Mouse (Mus musculus): ENCODE results near the gene Pphln1. TPM values are rescaled to one million over a fixed set of nuclear protein-coding genes. Genes with fewer than 3 reads are reported as not detected.
"Not testable (repeated sequence)": the region's sequence is repeated elsewhere in the genome, so short reads cannot be mapped to it uniquely, and the experiment has no call there.

The Pphln1 gene
- total RNA-seq (2014; rRNA removed) (24.8 and 32.3 TPM in 2 replicates), polyA plus RNA-seq (2015; fragmentation: Nextera tagmentation; extraction: Ambion mirVana) (30.8 and 37.9 TPM in 2 replicates)

DNA sequence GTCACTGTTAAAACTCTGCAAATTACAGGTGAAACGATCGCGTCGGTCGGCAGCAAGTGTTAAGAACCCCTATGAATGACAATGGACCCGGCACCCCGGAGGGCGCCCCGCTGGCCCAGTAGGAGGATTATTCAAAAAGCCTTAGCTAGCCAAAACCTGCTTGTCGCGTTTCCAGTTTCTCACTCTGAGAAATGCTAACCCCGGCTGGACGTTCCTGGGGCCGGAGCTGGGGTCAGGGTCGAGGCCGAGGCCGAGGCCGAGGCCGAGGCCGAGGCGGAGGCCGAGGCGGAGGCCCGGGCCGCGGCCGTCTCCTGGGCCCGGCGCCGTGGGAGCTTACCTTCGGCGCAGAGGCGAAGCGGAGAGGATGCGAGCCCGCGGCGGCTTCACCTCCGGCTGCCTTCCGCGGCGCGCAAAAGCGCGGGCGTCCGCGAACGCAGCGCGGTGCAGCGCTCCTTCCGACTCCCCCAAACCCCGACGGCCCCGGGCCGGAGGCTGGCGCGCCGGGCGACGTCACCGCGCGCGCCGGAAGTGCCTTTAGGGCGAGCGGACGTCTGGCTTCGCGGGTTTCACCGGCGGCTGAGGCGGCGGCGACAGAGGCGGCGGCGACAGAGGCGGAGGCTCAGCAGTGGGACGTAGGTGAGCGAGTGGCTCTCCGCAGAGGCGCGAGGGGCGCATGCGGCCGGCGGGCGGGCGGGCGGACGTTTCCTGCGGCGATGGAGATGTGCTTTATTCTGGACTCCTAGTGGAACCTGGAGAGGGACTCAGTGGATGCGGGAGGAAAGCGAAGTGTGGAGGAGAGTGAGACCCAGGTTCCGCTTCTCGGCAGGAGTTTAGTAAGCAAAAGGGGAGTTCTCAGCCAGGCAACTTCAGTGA is at the start of gene Pphln1, which contains the start of gene Zcrb1:
Pphln1 (plus strand) TSS at position 525 of the 873 bp plus-strand sequence.
Zcrb1 (minus strand) TSS at position 509 of the 873 bp plus-strand sequence.
- ATAC-seq, result peak; percentile 98
- 3% methylated on average over 100 of the region's 100 CpGs for WGBS
- peak within 1 kb of the TSS; percentile 66 for H3K4me2 ChIP-seq (ENCODE audit: low read depth)

GRCm38 (mm10) chr15:93358346-93359095 is 39.6 kb upstream of the Pphln1 start:
- no peak for TF ChIP-seq CTCF (IDR thresholded peaks at IDR 0.05; ENCODE audit: low read depth)
- no peak overlapping the region for H3K4me2 ChIP-seq (ENCODE audit: low read depth)
- H3K27ac ChIP-seq (ENCODE audit: low read depth, low read length), result no peak overlapping the region
- DNase-seq, result no peak
- H3K9me3 ChIP-seq (ENCODE audit: low read length), result no peaks in the 10 kb centered on the region
- no peak overlapping the region for H3K4me3 ChIP-seq (ENCODE audit: low read depth, low read length)
- no peak for ATAC-seq
- H3K9ac ChIP-seq, result no peak overlapping the region
- H3K27me3 ChIP-seq (ENCODE audit: insufficient read depth, low read length), result no peaks in the 10 kb centered on the region
- H3K4me1 ChIP-seq (ENCODE audit: insufficient read depth), result no peaks in the 10 kb centered on the region
- 93% methylated on average over 19 of the region's 19 CpGs for WGBS
- H3K36me3 ChIP-seq (ENCODE audit: insufficient read depth), result no peaks in the 10 kb centered on the region

More for the DNA sequence above, at the start of gene Pphln1, which contains the start of gene Zcrb1:
- Histone ChIP-seq H3K4me1 (ENCODE audit: insufficient read depth) (peaks cover 13% of the 10 kb centered on the region), H3K27ac (ENCODE audit: low read depth, low read length) (peak within 1 kb of the TSS; percentile 85), H3K27me3 (ENCODE audit: insufficient read depth, low read length) (no peaks in the 10 kb centered on the region), H3K9me3 (ENCODE audit: low read length) (no peaks in the 10 kb centered on the region), H3K36me3 (ENCODE audit: insufficient read depth) (peaks cover 16% of the 10 kb centered on the region), H3K9ac (peak within 1 kb of the TSS; percentile 96), H3K4me3 (ENCODE audit: low read depth, low read length) (peak within 1 kb of the TSS; percentile 75)
- TF ChIP-seq CTCF (IDR thresholded peaks at IDR 0.05; ENCODE audit: low read depth), result 0 out of 2 replicates have a peak, but pooled peaks have one; percentile 20
- DNase-seq, result peak; percentile 92

GRCm38 (mm10) chr15:93365561-93365960 is 32.6 kb upstream of the Pphln1 start:
- Histone ChIP-seq H3K4me2 (ENCODE audit: low read depth) (no peak overlapping the region), H3K36me3 (ENCODE audit: insufficient read depth) (no peaks in the 10 kb centered on the region), H3K4me3 (ENCODE audit: low read depth, low read length) (no peak overlapping the region), H3K4me1 (ENCODE audit: insufficient read depth) (no peaks in the 10 kb centered on the region), H3K27me3 (ENCODE audit: insufficient read depth, low read length) (no peaks in the 10 kb centered on the region), H3K9ac (no peak overlapping the region), H3K9me3 (ENCODE audit: low read length) (no peaks in the 10 kb centered on the region), H3K27ac (ENCODE audit: low read depth, low read length) (no peak overlapping the region)
- ATAC-seq (no peak), DNase-seq (no peak)
- no peak for TF ChIP-seq CTCF (IDR thresholded peaks at IDR 0.05; ENCODE audit: low read depth)
- 92% methylated on average over 6 of the region's 6 CpGs for WGBS

- TF ChIP-seq CTCF (IDR thresholded peaks at IDR 0.05; ENCODE audit: low read depth), result no peak
- H3K9ac ChIP-seq, result no peak overlapping the region
- H3K4me3 ChIP-seq (ENCODE audit: low read depth, low read length), result no peak overlapping the region
- ATAC-seq (no peak), DNase-seq (no peak)
- H3K36me3 ChIP-seq (ENCODE audit: insufficient read depth), result no peaks in the 10 kb centered on the region
- H3K27me3 ChIP-seq (ENCODE audit: insufficient read depth, low read length), result no peaks in the 10 kb centered on the region
- no peaks in the 10 kb centered on the region for H3K4me1 ChIP-seq (ENCODE audit: insufficient read depth)
- 80% methylated on average over 9 of the region's 9 CpGs for WGBS
- no peak overlapping the region for H3K4me2 ChIP-seq (ENCODE audit: low read depth)
- no peaks in the 10 kb centered on the region for H3K9me3 ChIP-seq (ENCODE audit: low read length)
- H3K27ac ChIP-seq (ENCODE audit: low read depth, low read length), result no peak overlapping the region
These were observed 29.6 kb upstream of the Pphln1 start for GRCm38 (mm10) chr15:93368558-93368957.

DNA sequence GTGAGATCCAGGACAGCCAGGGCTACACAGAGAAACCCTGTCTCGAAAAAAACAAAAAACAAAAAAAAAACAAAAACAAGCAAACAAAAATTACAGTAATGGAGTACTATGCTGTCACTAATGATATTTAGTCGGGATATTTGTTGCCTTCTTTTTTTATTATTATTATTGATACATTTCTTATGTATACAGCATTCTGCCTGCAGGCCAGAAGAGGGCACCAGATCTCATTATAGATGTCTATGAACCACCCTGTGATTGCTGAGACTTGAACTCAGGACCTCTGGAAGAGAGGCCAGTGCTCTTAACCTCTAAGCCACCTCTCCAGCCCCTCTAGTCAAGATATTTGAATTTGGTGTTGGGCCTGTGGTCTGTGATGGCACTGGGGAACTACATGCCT is 26.3 kb upstream of the Pphln1 start:
- Histone ChIP-seq H3K9me3 (ENCODE audit: low read length) (no peaks in the 10 kb centered on the region), H3K4me3 (ENCODE audit: low read depth, low read length) (no peak overlapping the region), H3K27ac (ENCODE audit: low read depth, low read length) (no peak overlapping the region), H3K9ac (no peak overlapping the region), H3K4me2 (ENCODE audit: low read depth) (no peak overlapping the region), H3K4me1 (ENCODE audit: insufficient read depth) (no peaks in the 10 kb centered on the region), H3K36me3 (ENCODE audit: insufficient read depth) (no peaks in the 10 kb centered on the region), H3K27me3 (ENCODE audit: insufficient read depth, low read length) (no peaks in the 10 kb centered on the region)
- no peak for DNase-seq
- no peak for ATAC-seq
- WGBS, result 84% methylated on average over 2 of the region's 2 CpGs
- TF ChIP-seq CTCF (IDR thresholded peaks at IDR 0.05; ENCODE audit: low read depth), result no peak

- not testable (repeated sequence) for H3K9ac ChIP-seq; H3K4me1 ChIP-seq (ENCODE audit: insufficient read depth); H3K27me3 ChIP-seq (ENCODE audit: insufficient read depth, low read length); DNase-seq; H3K9me3 ChIP-seq (ENCODE audit: low read length); H3K4me3 ChIP-seq (ENCODE audit: low read depth, low read length); H3K4me2 ChIP-seq (ENCODE audit: low read depth); H3K36me3 ChIP-seq (ENCODE audit: insufficient read depth); ATAC-seq; H3K27ac ChIP-seq (ENCODE audit: low read depth, low read length)
These were observed 25.5 kb upstream of the Pphln1 start for GRCm38 (mm10) chr15:93372525-93373119.

All from forebrain, postnatal 0 days (tissue).